Mouse (Mus musculus) cerebral cortex, adult 2 months (tissue): Measurements from ENCODE around the gene Sned1.

Experiments used
- WGBS: fragments of 180-500 bp; shearing (Covaris S2); methylation state at CpG from one replicate; pipeline ENCODE4 v1.1.7; 2018; 5-methylcytosine and 5-hydroxymethylcytosine counted together

Sned1 gene

GRCm38 (mm10) chr1:93229221-93229620, 6.4 kb upstream of the Sned1 start:
- 87% methylated on average over 6 of the region's 6 CpGs for WGBS

- WGBS: 85% methylated on average over 4 of the region's 4 CpGs
These were observed 6.0 kb upstream of the Sned1 start for GRCm38 (mm10) chr1:93229626-93230025.

- WGBS: 64% methylated on average over 3 of the region's 3 CpGs
These were observed 894 bp downstream of the Sned1 start for GRCm38 (mm10) chr1:93236545-93236924.

- 97% methylated on average over 10 of the region's 10 CpGs for WGBS
These were observed 2.0 kb downstream of the Sned1 start for GRCm38 (mm10) chr1:93237676-93238075.

- WGBS: 77% methylated on average over 4 of the region's 4 CpGs
These were observed 2.6 kb downstream of the Sned1 start for GRCm38 (mm10) chr1:93238201-93238600.

GRCm38 (mm10) chr1:93245936-93246335, 10.3 kb downstream of the Sned1 start:
- 67% methylated on average over 2 of the region's 2 CpGs for WGBS

- WGBS: 65% methylated on average over 2 of the region's 2 CpGs
These were observed 16.9 kb downstream of the Sned1 start for GRCm38 (mm10) chr1:93252586-93252985.

GRCm38 (mm10) chr1:93255761-93256160, 20.1 kb downstream of the Sned1 start:
- 94% methylated on average over 7 of the region's 7 CpGs for WGBS

GRCm38 (mm10) chr1:93257560-93257959, 21.9 kb downstream of the Sned1 start:
- WGBS: 96% methylated on average over 1 of the region's 1 CpGs

- WGBS: 62% methylated on average over 3 of the region's 3 CpGs
These were observed 31.6 kb downstream of the Sned1 start for GRCm38 (mm10) chr1:93267207-93267606.

- WGBS: 66% methylated on average over 2 of the region's 2 CpGs
These were observed 32.6 kb downstream of the Sned1 start for GRCm38 (mm10) chr1:93268246-93268645.

GRCm38 (mm10) chr1:93270516-93271240, 35.0 kb downstream of the Sned1 start:
- WGBS: 90% methylated on average over 3 of the region's 3 CpGs

- WGBS: 80% methylated on average over 5 of the region's 6 CpGs
These were observed 36.1 kb downstream of the Sned1 start for GRCm38 (mm10) chr1:93271751-93272150.

GRCm38 (mm10) chr1:93272409-93272821, 36.8 kb downstream of the Sned1 start:
- WGBS: 16% methylated on average over 16 of the region's 16 CpGs

GRCm38 (mm10) chr1:93275561-93275960, 39.9 kb downstream of the Sned1 start:
- WGBS: 74% methylated on average over 6 of the region's 6 CpGs

- 83% methylated on average over 7 of the region's 7 CpGs for WGBS
These were observed 41.4 kb downstream of the Sned1 start for GRCm38 (mm10) chr1:93277041-93277440.

GRCm38 (mm10) chr1:93289678-93290214, 54.1 kb downstream of the Sned1 start:
- 57% methylated on average over 3 of the region's 3 CpGs for WGBS

- 82% methylated on average over 4 of the region's 4 CpGs for WGBS
These were observed 55.3 kb downstream of the Sned1 start for GRCm38 (mm10) chr1:93290956-93291355.

GRCm38 (mm10) chr1:93291591-93291990, 56.0 kb downstream of the Sned1 start:
- WGBS: 95% methylated on average over 1 of the region's 1 CpGs

GRCm38 (mm10) chr1:93292006-93292405, 56.4 kb downstream of the Sned1 start:
- 58% methylated on average over 8 of the region's 8 CpGs for WGBS

- 77% methylated on average over 3 of the region's 3 CpGs for WGBS
These were observed 58.9 kb downstream of the Sned1 start for GRCm38 (mm10) chr1:93294491-93294890.

GRCm38 (mm10) chr1:93299791-93300190, 64.2 kb downstream of the Sned1 start:
- 88% methylated on average over 4 of the region's 4 CpGs for WGBS

- WGBS: 66% methylated on average over 3 of the region's 3 CpGs
These were observed 64.9 kb downstream of the Sned1 start for GRCm38 (mm10) chr1:93300578-93300977.
